Mouse (Mus musculus) lung, embryonic 16.5 days (tissue): Measurements from ENCODE around the gene Top2a. TPM values are rescaled to one million over a fixed set of nuclear protein-coding genes. Genes with fewer than 3 reads are reported as not detected.

Experiments
- ATAC-seq: fragments of 200-750 bp; cut with Nextera tagmentation; 2 replicates; pipeline ENCODE4 v1.8.0; 2017; ENCODE audit warnings: low read depth, mild to moderate bottlenecking, moderate library complexity
- H3K27ac ChIP-seq: fragments of 300-500 bp; sonication (generic); 2 replicates; pipeline ENCODE4 v1.5.1; 2014; ENCODE audit warnings: mild to moderate bottlenecking, control low read depth, low read length
- H3K27me3 ChIP-seq: fragments of 300-500 bp; sonication (generic); 2 replicates; pipeline ENCODE4 v1.6.1; 2014; ENCODE audit warnings: low read depth, low read length, mixed read lengths; ENCODE audit not compliant: control insufficient read depth, insufficient read depth
- H3K36me3 ChIP-seq: fragments of 300-500 bp; sonication (generic); 2 replicates; pipeline ENCODE4 v1.6.1; 2014; ENCODE audit warnings: low read length; ENCODE audit not compliant: control insufficient read depth, insufficient read depth
- H3K4me1 ChIP-seq: fragments of 300-500 bp; sonication (generic); replicated peaks from 2 replicates; pipeline ENCODE4 v1.6.1; 2014; ENCODE audit warnings: low read length, mixed read lengths; ENCODE audit not compliant: control insufficient read depth, insufficient read depth
- H3K4me2 ChIP-seq: fragments of 300-500 bp; sonication (generic); 2 replicates; pipeline ENCODE4 v1.6.1; 2014; ENCODE audit warnings: low read depth, low read length, control low read depth
- H3K4me3 ChIP-seq: fragments of 300-500 bp; sonication (generic); 2 replicates; pipeline ENCODE4 v1.5.1; 2014; ENCODE audit warnings: mild to moderate bottlenecking, low read length, control low read depth
- H3K9ac ChIP-seq: fragments of 300-500 bp; sonication (generic); 2 replicates; pipeline ENCODE4 v1.6.1; 2014; ENCODE audit warnings: low read length, control low read depth
- H3K9me3 ChIP-seq: fragments of 300-500 bp; sonication (generic); 2 replicates; pipeline ENCODE4 v1.6.1; 2016; ENCODE audit warnings: low read length; ENCODE audit not compliant: control insufficient read depth
- WGBS: fragments of 180-500 bp; shearing (Covaris S2); extraction: QIAGEN DNeasy Blood & Tissue Kit; methylation state at CpG from one replicate; pipeline ENCODE4 v1.1.7; 2014; 5-methylcytosine and 5-hydroxymethylcytosine counted together
- polyA plus RNA-seq: library from polyadenylated mRNA; unstranded; fragments of >200 nt; fragmentation: Nextera tagmentation; extraction: Ambion mirVana; gene quantifications from 2 replicates; pipeline ENCODE4 v1.2.1, GENCODE M21; 2015

Gene Top2a
- polyA plus RNA-seq, 1 experiment from 2014 or later = 270 TPM

DNA sequence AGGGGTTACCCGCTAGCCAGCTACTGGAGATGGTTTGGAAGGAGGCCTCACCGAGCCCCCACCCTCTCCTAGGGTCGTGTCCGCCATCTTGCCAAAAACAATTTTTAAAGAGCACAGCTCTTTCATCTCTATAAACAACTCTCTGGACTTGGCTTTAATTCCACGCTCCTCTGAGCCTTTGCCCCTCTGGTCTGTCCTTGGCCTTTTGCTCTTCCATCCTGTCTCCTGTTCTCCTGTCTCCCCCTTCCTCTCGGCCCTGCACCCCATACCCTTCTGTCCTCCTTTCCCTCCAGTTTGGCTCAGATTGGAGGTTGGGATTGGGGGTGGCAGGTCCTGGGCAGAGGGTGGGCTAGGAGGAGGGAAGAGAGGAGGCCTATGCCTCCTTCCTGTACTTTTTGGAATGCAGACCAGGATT lies 59.8 kb downstream of the Top2a start:
- peak overlapping the region; percentile 100 for H3K4me2 ChIP-seq
- no peaks in the 10 kb centered on the region for H3K27me3 ChIP-seq
- ATAC-seq = no peak
- 4% methylated on average over 6 of the region's 6 CpGs for WGBS
- H3K4me1 ChIP-seq = peaks cover 83% of the 10 kb centered on the region
- peak overlapping the region; percentile 95 for H3K27ac ChIP-seq
- peaks cover 12% of the 10 kb centered on the region for H3K36me3 ChIP-seq
- H3K4me3 ChIP-seq = peak overlapping the region; percentile 76
- peak overlapping the region; percentile 57 for H3K9ac ChIP-seq
- no peaks in the 10 kb centered on the region for H3K9me3 ChIP-seq

DNA sequence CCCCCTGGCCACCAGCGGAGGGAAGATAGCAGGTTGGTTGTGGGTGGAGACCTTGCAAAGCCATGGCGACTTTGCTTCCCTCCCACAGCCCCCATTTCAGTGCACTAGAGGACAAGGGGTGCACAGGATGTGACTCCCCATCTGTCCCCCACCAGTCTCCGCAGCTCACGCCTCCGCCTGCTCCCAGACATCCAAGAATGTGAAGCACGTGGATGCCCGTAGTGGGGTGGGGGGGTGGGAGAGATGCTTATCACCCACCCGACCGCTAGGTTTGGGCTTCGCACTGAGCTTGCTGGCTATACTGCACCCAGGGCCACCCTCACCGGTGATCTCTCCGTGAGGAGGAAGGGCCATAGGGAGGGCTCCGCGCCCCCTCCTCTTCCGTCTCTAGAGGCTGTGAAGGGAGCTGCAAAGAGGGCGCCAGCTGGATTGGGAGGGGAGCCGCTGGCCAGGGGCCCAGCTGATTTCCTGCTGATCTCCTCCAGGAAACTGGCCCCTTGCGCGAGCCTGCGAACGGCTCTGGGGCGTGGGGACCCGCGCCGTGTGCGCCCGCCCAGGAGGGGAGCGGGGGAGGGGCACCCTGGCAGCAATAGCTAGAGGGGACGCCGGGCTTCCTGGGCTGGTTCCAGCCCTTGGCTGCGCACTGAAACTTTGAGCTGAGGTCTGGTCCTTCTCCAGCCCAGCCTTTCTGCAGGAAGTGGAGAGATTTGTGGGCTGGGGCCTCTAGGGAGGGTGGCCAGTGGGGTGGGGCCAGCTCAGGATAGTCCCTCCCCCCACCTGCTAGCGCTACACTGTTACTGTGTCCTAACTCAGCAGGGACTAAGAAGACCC lies 60.6 kb downstream of the Top2a start:
- peak overlapping the region; percentile 57 for H3K9ac ChIP-seq
- H3K4me1 ChIP-seq = peaks cover 80% of the 10 kb centered on the region
- H3K36me3 ChIP-seq = peaks cover 12% of the 10 kb centered on the region
- peak; percentile 88 for ATAC-seq
- peak overlapping the region; percentile 95 for H3K27ac ChIP-seq
- WGBS = 0% methylated on average over 29 of the region's 32 CpGs
- no peaks in the 10 kb centered on the region for H3K9me3 ChIP-seq
- H3K4me2 ChIP-seq = peak overlapping the region; percentile 100
- H3K27me3 ChIP-seq = no peaks in the 10 kb centered on the region
- peak overlapping the region; percentile 76 for H3K4me3 ChIP-seq

DNA sequence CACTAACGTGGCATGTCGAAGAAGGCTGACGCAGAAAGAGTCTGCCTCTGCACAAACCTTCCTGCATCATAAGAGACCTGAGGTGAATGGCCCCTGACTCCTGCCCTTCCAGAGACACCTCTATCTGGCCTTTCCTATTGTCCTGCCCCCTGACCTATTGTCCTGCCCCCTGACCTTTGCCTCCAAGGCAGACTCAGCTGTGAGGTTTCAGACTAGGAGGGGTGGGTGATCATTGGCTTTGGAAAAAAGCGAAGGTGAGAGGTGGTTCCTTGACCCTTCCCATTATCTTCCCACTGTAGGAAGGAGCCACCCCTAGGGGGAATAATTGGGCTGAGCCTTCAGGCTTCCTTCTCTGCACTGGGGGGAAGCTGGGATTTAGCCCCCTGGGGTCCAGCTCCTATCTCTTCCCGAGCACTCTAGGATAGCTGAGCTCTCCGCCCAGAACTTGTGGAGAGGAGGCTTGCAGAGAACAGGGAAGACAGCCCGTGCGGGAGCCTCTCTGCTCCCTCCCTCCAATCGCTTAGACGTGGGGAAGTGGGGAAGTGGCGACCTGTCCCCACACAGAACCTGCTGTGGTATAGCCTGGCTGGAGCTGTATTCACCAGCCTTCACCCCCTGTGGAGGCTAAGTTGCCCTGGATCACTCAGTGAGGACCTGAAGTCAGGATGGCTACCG lies 61.4 kb downstream of the Top2a start:
- Histone ChIP-seq H3K9ac (peak overlapping the region; percentile 57), H3K27me3 (no peaks in the 10 kb centered on the region), H3K36me3 (peaks cover 11% of the 10 kb centered on the region), H3K9me3 (no peaks in the 10 kb centered on the region), H3K27ac (peak overlapping the region; percentile 95), H3K4me1 (peaks cover 72% of the 10 kb centered on the region), H3K4me2 (peak overlapping the region; percentile 100), H3K4me3 (peak overlapping the region; percentile 76)
- no peak for ATAC-seq
- 12% methylated on average over 12 of the region's 12 CpGs for WGBS

- Histone ChIP-seq H3K4me1 (peaks cover 64% of the 10 kb centered on the region), H3K36me3 (peaks cover 4% of the 10 kb centered on the region), H3K27ac (peak overlapping the region; percentile 4; the same call in 1 of the 2 replicates), H3K9ac (peak overlapping the region; percentile 77), H3K4me3 (peak overlapping the region; percentile 76), H3K4me2 (peak overlapping the region; percentile 100), H3K9me3 (no peaks in the 10 kb centered on the region), H3K27me3 (no peaks in the 10 kb centered on the region)
- WGBS = 6% methylated on average over 8 of the region's 8 CpGs
- no peak for ATAC-seq
These were observed 62.2 kb downstream of the Top2a start for GRCm38 (mm10) chr11:98961766-98962165.

- ATAC-seq = no peak
- Histone ChIP-seq H3K4me2 (peak overlapping the region; percentile 100), H3K9me3 (no peaks in the 10 kb centered on the region), H3K27me3 (no peaks in the 10 kb centered on the region), H3K9ac (peak overlapping the region; percentile 77), H3K4me3 (peak overlapping the region; percentile 76), H3K36me3 (no peaks in the 10 kb centered on the region; the same call in 1 of the 2 replicates), H3K4me1 (peaks cover 62% of the 10 kb centered on the region), H3K27ac (peak overlapping the region; percentile 93)
- WGBS = 1% methylated on average over 18 of the region's 18 CpGs
These were observed 62.9 kb downstream of the Top2a start for GRCm38 (mm10) chr11:98961051-98961592.

DNA sequence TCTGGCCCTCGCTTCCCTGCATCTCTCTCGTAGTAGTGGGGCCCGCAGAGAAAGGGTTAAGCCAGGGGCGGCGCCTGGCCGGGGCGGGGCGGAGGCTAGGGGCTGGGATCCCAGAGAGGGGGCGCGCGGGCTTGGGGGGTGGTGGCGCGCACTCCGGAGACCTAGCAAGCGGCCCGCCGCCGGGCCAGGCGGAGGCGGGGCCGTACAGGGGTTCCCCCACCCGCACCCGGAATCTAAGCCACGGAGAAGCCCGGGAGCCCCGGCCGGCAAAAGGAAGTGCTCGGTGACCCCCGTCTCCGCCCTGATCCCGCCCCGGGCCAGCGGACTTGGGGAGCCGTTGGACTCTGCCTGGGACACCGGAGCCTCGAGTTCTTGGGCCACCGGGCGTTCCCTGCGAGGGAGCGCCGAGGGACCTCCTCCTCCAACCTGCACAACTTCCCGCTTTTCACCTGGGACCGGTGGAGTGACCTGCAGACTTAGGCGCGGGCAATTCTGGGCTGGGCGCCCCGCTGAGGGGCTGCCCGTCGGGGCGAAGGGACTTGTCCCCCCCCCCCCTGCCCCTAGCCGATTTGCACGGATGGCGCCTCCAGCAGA lies 63.6 kb downstream of the Top2a start:
- H3K36me3 ChIP-seq = no peaks in the 10 kb centered on the region; the same call in 1 of the 2 replicates
- no peaks in the 10 kb centered on the region for H3K9me3 ChIP-seq
- peak; percentile 37 for ATAC-seq
- H3K27ac ChIP-seq = peak overlapping the region; percentile 93
- peak overlapping the region; percentile 100 for H3K4me2 ChIP-seq
- no peaks in the 10 kb centered on the region for H3K27me3 ChIP-seq
- under 1% methylated on average over 53 of the region's 53 CpGs for WGBS
- H3K4me3 ChIP-seq = peak overlapping the region; percentile 76
- peaks cover 61% of the 10 kb centered on the region for H3K4me1 ChIP-seq
- H3K9ac ChIP-seq = peak overlapping the region; percentile 77

DNA sequence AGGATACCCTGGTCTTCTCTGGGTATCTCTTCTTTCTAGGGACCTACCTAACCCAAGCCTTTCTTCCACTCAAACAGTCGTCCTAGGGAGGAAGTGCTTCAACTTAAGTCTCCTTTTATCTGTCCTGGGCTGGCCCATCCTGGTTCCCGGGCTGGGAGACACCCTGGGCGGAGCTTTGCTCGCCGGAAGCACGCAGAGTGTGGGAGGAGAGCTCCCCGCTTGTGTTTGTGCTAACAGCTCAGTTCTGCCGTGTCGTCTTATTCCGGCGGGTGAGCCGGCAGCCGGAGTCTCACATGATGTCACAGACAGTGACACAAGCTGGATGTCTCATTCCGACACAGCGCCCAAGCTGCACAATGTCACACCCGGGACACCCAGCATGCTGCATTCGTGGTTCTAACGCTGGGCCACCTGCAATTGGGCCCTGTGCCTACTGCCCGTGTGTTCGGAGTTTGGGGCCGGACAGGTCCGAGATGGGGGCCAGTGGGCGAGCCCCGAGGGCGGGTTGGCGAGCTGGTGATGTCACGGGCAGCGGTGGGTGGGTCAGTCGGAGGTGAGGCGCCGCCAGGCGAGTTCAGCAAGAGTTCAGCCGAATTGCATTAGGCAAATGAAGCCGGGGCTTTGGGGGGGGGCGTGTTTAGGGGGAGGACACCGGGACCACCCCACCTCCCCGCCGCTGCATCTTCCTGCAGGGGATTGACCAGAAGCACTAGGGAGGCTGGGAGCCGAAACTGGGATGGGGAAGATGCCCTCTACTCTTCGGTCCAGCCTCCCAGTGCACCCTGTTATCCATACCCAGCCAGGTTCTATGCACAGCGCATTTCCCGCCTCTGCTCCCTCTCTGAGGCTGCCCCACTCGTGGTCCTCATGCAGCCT lies 64.3 kb downstream of the Top2a start:
- Histone ChIP-seq H3K4me1 (peaks cover 61% of the 10 kb centered on the region), H3K27me3 (no peaks in the 10 kb centered on the region), H3K4me2 (peak overlapping the region; percentile 100), H3K27ac (peak overlapping the region; percentile 93), H3K9me3 (no peaks in the 10 kb centered on the region), H3K9ac (peak overlapping the region; percentile 77), H3K36me3 (no peaks in the 10 kb centered on the region; the same call in 1 of the 2 replicates), H3K4me3 (peak overlapping the region; percentile 76)
- ATAC-seq = peak; percentile 16
- under 1% methylated on average over 43 of the region's 43 CpGs for WGBS

DNA sequence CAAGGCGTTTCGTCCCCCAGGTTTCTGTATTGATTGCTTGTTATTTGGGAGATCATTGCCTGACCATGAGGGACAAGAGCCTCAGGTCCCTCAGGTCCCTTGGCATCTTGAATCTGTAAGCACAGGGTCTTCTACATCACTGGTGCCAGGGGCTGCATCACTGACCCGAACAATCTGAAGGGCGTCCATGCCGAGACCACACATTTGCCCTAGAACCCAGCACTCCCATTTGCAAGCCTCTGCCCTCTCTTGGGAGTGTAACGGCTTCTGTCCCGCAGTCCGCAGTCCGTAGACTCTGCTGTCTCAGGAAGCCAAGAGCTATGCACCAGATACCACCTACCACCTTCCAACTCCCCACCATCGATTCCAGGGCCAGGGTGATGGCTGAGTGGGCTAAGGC lies 67.6 kb downstream of the Top2a start:
- Histone ChIP-seq H3K4me1 (peaks cover 57% of the 10 kb centered on the region), H3K9me3 (no peaks in the 10 kb centered on the region), H3K27me3 (no peaks in the 10 kb centered on the region), H3K4me2 (no peak overlapping the region), H3K4me3 (no peak overlapping the region), H3K9ac (no peak overlapping the region), H3K36me3 (no peaks in the 10 kb centered on the region; the same call in 1 of the 2 replicates), H3K27ac (no peak overlapping the region)
- WGBS = 68% methylated on average over 10 of the region's 10 CpGs
- no peak for ATAC-seq
